Mouse (Mus musculus): Measurements from ENCODE around the gene Prss42. TPM values are rescaled to one million over a fixed set of nuclear protein-coding genes. Genes with fewer than 3 reads are reported as not detected.

The Prss42 gene
- polyA plus RNA-seq (2014; fragmentation: Nextera tagmentation; extraction: Ambion mirVana) = not detected in 2 replicates

DNA sequence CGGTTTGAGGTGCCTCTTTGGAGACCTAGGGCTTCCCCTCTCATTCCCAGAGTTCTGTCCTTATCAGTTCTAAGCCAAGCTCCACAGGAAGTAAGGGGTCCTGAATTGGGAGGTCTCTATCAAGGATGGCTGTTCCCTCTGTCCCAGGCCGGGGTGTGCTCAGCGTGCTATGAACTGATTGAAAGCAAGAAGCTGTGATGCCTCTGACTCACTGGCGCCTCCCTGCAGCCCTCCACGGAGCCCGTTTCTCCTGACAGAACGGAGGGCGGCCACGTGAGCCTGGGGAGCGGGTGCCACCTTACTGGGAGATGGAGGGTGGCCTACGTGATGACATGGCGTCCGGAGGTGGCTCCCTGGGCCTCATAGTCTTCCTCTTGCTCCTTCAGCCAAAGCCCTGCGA is at the start of gene Prss42:
Gene Prss42 (plus strand): TSS at position 301 of the 400 bp plus-strand sequence.
- no peak for DNase-seq (ENCODE audit: low spot score)
- no peak for ATAC-seq
- Histone ChIP-seq H3K4me1 (ENCODE audit: control insufficient read depth, insufficient read depth, low read length) (no peaks in the 10 kb centered on the region), H3K9me3 (replicated peaks; ENCODE audit: control insufficient read depth, low read length) (no peaks in the 10 kb centered on the region), H3K4me3 (ENCODE audit: low read depth, low read length) (no peak within 1 kb of the TSS), H3K27me3 (replicated peaks; ENCODE audit: control insufficient read depth, insufficient read depth, low read length) (no peaks in the 10 kb centered on the region), H3K27ac (ENCODE audit: low read depth, low read length) (no peak within 1 kb of the TSS), H3K4me2 (ENCODE audit: low read length) (no peak within 1 kb of the TSS), H3K36me3 (ENCODE audit: control insufficient read depth, insufficient read depth, low read length) (no peaks in the 10 kb centered on the region), H3K9ac (ENCODE audit: low read length) (no peak within 1 kb of the TSS)
- WGBS = 96% methylated on average over 14 of the region's 14 CpGs

DNA sequence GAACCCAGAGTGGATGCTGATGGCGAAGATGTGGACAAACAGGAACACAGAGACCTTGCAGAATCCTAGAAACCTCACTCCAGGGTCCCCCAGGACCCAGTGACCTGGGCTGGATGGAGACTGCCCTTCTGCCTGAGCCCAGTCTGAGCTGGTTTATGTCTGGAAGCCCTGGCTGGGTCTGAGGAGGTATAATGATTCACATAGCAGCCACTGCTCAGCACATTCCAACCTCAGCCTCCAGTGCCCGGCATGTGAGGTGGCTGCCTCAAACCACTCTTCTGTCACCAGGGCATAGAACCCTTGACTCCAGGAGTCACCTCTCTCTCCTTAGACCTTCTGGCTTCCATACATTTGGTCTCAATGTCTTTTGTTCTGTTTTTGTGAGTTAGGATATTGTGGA is 49.5 kb upstream of the Prss42 start:
- peaks cover 18% of the 10 kb centered on the region; the same call in 1 of the 2 replicates for H3K27me3 ChIP-seq (replicated peaks; ENCODE audit: control insufficient read depth, insufficient read depth, low read length)
- H3K9ac ChIP-seq (ENCODE audit: low read length) = no peak overlapping the region
- H3K4me3 ChIP-seq (ENCODE audit: low read depth, low read length) = no peak overlapping the region
- no peak for ATAC-seq
- H3K9me3 ChIP-seq (replicated peaks; ENCODE audit: control insufficient read depth, low read length) = no peaks in the 10 kb centered on the region
- no peaks in the 10 kb centered on the region for H3K36me3 ChIP-seq (ENCODE audit: control insufficient read depth, insufficient read depth, low read length)
- DNase-seq (ENCODE audit: low spot score) = no peak
- H3K27ac ChIP-seq (ENCODE audit: low read depth, low read length) = no peak overlapping the region
- H3K4me1 ChIP-seq (ENCODE audit: control insufficient read depth, insufficient read depth, low read length) = no peaks in the 10 kb centered on the region
- H3K4me2 ChIP-seq (ENCODE audit: low read length) = no peak overlapping the region
- 75% methylated on average over 2 of the region's 2 CpGs for WGBS

DNA sequence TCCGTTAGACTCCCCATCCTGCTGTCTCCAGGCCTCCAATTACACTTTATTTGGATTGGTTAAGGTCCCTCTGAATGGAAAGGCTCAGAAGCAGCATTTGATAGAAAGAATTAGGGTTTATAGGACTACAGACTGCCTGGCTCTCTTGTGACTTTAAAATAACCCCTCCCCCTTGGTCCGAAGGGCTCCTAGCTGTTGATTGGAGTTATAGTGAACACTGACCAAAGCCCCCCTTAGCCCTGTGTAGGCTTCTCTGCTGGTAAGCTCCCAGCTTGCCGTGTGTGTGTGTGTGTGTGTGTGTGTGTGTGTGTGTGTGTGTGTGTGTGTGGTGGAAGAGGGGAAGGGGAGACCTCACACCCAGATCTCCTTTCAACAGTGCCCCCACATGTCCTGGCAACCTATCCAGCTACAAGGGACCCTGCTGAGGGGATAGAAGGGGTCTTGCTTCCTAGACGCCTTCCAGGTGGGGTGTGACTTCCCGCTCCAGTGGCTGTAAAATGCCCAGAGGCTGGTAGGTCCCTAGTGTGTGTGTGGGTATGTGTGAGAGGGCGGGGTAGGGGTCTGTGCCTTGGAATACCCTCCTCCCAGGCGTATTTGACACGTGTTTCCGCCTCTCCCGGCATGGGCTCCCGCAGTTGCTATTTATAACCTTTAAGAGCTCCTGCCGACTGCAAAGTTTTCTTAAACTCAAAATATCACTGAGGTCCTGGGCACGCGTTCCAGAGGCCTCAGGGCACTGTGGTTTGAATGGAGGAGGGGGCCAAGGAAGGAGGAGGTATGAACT is 47.4 kb upstream of the Prss42 start:
- WGBS = 43% methylated on average over 14 of the region's 14 CpGs
- H3K4me2 ChIP-seq (ENCODE audit: low read length) = no peak overlapping the region
- no peaks in the 10 kb centered on the region for H3K4me1 ChIP-seq (ENCODE audit: control insufficient read depth, insufficient read depth, low read length)
- no peaks in the 10 kb centered on the region for H3K9me3 ChIP-seq (replicated peaks; ENCODE audit: control insufficient read depth, low read length)
- DNase-seq (ENCODE audit: low spot score) (no peak), ATAC-seq (no peak)
- H3K27ac ChIP-seq (ENCODE audit: low read depth, low read length) = no peak overlapping the region
- no peaks in the 10 kb centered on the region for H3K36me3 ChIP-seq (ENCODE audit: control insufficient read depth, insufficient read depth, low read length)
- H3K9ac ChIP-seq (ENCODE audit: low read length) = no peak overlapping the region
- no peaks in the 10 kb centered on the region for H3K27me3 ChIP-seq (replicated peaks; ENCODE audit: control insufficient read depth, insufficient read depth, low read length)
- no peak overlapping the region for H3K4me3 ChIP-seq (ENCODE audit: low read depth, low read length)

DNA sequence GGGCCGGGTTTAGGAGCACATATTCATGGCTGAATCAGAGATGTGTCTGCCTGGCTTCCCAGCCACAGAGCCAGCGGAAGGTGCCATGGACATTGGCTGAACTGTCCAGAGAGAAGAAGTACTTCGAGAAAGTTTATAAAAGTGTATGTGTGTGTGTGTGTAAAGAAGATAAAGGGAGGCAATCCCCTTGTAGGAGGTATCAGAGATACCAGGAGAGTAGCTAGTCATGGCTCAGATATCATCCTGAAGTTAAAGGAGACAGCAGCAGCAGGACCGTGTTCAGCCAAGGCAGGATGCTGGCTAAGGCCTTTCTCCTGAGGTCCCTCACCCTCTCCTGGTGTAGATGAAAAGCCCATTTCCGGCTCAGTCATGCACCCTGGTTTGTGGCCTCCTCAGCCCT is 46.6 kb upstream of the Prss42 start:
- no peak overlapping the region for H3K27ac ChIP-seq (ENCODE audit: low read depth, low read length)
- no peaks in the 10 kb centered on the region for H3K36me3 ChIP-seq (ENCODE audit: control insufficient read depth, insufficient read depth, low read length)
- H3K4me3 ChIP-seq (ENCODE audit: low read depth, low read length) = no peak overlapping the region
- no peak for ATAC-seq
- no peaks in the 10 kb centered on the region for H3K27me3 ChIP-seq (replicated peaks; ENCODE audit: control insufficient read depth, insufficient read depth, low read length)
- H3K9ac ChIP-seq (ENCODE audit: low read length) = no peak overlapping the region
- no peaks in the 10 kb centered on the region for H3K4me1 ChIP-seq (ENCODE audit: control insufficient read depth, insufficient read depth, low read length)
- no peak for DNase-seq (ENCODE audit: low spot score)
- no peak overlapping the region for H3K4me2 ChIP-seq (ENCODE audit: low read length)
- 88% methylated on average over 5 of the region's 5 CpGs for WGBS
- H3K9me3 ChIP-seq (replicated peaks; ENCODE audit: control insufficient read depth, low read length) = no peaks in the 10 kb centered on the region

DNA sequence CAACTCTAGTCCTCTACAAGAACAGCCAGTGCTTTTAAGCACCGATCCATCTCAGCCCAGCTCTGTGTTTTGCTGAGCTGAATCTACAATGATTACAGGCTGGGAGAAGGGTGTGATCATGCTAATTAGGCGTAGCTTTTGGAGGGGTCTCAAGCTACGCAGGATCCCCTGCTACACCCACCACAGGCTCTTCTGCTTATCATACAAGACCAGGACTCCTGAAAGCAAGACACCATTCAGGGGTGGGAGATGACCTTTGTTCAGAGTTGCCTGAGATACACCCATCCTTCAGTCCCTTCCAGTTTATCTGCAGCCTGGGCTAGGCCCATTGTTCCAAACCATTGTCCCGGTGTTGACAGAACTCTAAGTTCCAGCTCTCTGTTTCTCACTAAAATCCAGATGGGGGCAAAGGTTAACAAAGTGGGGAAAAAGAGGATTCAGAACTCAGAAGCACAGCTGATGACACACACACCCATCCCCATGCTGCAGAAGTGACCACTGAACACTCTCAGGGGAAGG is 45.0 kb upstream of the Prss42 start:
- no peak overlapping the region for H3K27ac ChIP-seq (ENCODE audit: low read depth, low read length)
- DNase-seq (ENCODE audit: low spot score) = no peak
- no peaks in the 10 kb centered on the region for H3K4me1 ChIP-seq (ENCODE audit: control insufficient read depth, insufficient read depth, low read length)
- 75% methylated on average over 4 of the region's 4 CpGs for WGBS
- no peak overlapping the region for H3K4me2 ChIP-seq (ENCODE audit: low read length)
- no peak for ATAC-seq
- H3K9ac ChIP-seq (ENCODE audit: low read length) = no peak overlapping the region
- no peaks in the 10 kb centered on the region for H3K27me3 ChIP-seq (replicated peaks; ENCODE audit: control insufficient read depth, insufficient read depth, low read length)
- no peaks in the 10 kb centered on the region for H3K36me3 ChIP-seq (ENCODE audit: control insufficient read depth, insufficient read depth, low read length)
- H3K4me3 ChIP-seq (ENCODE audit: low read depth, low read length) = no peak overlapping the region
- H3K9me3 ChIP-seq (replicated peaks; ENCODE audit: control insufficient read depth, low read length) = no peaks in the 10 kb centered on the region

DNA sequence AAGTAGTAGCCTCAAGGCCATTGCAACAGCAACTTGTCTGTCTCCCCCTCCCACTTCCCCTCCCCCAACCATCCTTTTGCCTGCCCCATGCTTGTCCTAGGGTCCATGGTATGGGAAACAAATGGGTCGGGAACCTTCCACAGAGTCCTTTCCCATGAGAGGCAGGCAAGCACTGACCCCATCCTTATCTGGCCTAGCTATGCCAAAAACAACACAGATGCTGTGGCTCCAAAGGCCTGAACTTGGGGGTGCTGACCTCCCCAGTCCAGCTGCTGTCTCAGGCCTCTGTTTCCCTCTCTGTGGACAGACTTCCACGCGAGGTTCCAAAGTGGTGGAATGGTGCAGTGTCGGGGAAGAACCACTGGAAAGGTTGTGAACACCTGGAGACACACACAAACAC is 44.2 kb upstream of the Prss42 start:
- WGBS = 78% methylated on average over 4 of the region's 4 CpGs
- no peaks in the 10 kb centered on the region for H3K36me3 ChIP-seq (ENCODE audit: control insufficient read depth, insufficient read depth, low read length)
- DNase-seq (ENCODE audit: low spot score) = no peak
- ATAC-seq = no peak
- no peak overlapping the region for H3K4me3 ChIP-seq (ENCODE audit: low read depth, low read length)
- no peak overlapping the region for H3K27ac ChIP-seq (ENCODE audit: low read depth, low read length)
- H3K9me3 ChIP-seq (replicated peaks; ENCODE audit: control insufficient read depth, low read length) = no peaks in the 10 kb centered on the region
- no peaks in the 10 kb centered on the region for H3K4me1 ChIP-seq (ENCODE audit: control insufficient read depth, insufficient read depth, low read length)
- no peak overlapping the region for H3K9ac ChIP-seq (ENCODE audit: low read length)
- H3K4me2 ChIP-seq (ENCODE audit: low read length) = no peak overlapping the region
- H3K27me3 ChIP-seq (replicated peaks; ENCODE audit: control insufficient read depth, insufficient read depth, low read length) = no peaks in the 10 kb centered on the region

GRCm38 (mm10) chr9:110757816-110758215 is 40.1 kb upstream of the Prss42 start:
- no peak for DNase-seq (ENCODE audit: low spot score)

DNA sequence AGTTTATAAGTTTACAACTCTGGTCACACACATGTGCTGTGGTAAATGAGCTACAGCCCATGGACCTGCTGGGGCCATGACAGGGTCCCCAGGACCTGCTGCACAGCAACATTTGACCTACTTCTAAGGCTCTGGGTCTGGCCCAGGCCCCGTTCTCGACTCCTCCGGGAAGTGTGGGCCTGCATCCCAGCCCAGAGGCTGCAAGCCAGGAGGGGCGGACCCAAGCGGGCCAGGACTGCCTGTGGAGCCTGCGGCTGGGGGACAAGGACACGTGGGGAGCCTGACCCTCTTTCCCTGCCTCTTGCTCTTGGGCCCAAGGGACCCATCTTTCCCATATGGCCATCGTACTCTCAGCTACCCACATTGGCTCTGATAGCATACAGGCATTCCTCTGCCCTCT is 39.4 kb upstream of the Prss42 start:
- no peak for DNase-seq (ENCODE audit: low spot score)
- Histone ChIP-seq H3K27ac (ENCODE audit: low read depth, low read length) (no peak overlapping the region), H3K9ac (ENCODE audit: low read length) (no peak overlapping the region), H3K36me3 (ENCODE audit: control insufficient read depth, insufficient read depth, low read length) (no peaks in the 10 kb centered on the region), H3K4me2 (ENCODE audit: low read length) (no peak overlapping the region), H3K4me1 (ENCODE audit: control insufficient read depth, insufficient read depth, low read length) (no peaks in the 10 kb centered on the region), H3K27me3 (replicated peaks; ENCODE audit: control insufficient read depth, insufficient read depth, low read length) (no peaks in the 10 kb centered on the region), H3K4me3 (ENCODE audit: low read depth, low read length) (no peak overlapping the region), H3K9me3 (replicated peaks; ENCODE audit: control insufficient read depth, low read length) (no peaks in the 10 kb centered on the region)
- ATAC-seq = no peak
- WGBS = 72% methylated on average over 8 of the region's 8 CpGs

More at GRCm38 (mm10) chr9:110757816-110758215, 40.1 kb upstream of the Prss42 start:
- Histone ChIP-seq H3K4me1 (ENCODE audit: control insufficient read depth, insufficient read depth, low read length) (no peaks in the 10 kb centered on the region), H3K9me3 (replicated peaks; ENCODE audit: control insufficient read depth, low read length) (no peaks in the 10 kb centered on the region), H3K27ac (ENCODE audit: low read depth, low read length) (no peak overlapping the region), H3K36me3 (ENCODE audit: control insufficient read depth, insufficient read depth, low read length) (no peaks in the 10 kb centered on the region), H3K9ac (ENCODE audit: low read length) (no peak overlapping the region), H3K4me3 (ENCODE audit: low read depth, low read length) (no peak overlapping the region), H3K4me2 (ENCODE audit: low read length) (no peak overlapping the region), H3K27me3 (replicated peaks; ENCODE audit: control insufficient read depth, insufficient read depth, low read length) (no peaks in the 10 kb centered on the region)
- 87% methylated on average over 5 of the region's 5 CpGs for WGBS
- no peak for ATAC-seq

DNA sequence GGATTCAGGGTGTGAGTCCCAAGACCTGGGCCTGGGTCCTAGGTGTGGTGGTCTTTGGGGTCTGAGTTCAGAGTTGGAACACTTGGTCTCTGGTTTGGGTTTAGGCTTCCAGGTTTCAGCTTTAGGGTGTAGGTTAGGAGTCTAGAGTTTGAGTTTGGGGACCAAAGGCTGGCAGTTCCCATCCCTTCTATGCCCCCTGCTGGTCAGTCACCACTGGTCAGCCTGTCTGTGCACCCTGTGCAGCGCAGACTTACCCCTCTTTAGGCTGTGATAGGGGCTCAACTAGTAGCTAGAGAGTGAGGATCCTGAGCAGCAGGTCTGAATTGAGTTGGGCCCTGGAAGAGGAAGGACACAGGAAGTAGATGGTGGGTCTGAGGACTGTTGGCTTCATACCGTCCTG is 38.7 kb upstream of the Prss42 start:
- H3K4me2 ChIP-seq (ENCODE audit: low read length) = no peak overlapping the region
- H3K9me3 ChIP-seq (replicated peaks; ENCODE audit: control insufficient read depth, low read length) = no peaks in the 10 kb centered on the region
- WGBS = 65% methylated on average over 2 of the region's 2 CpGs
- H3K36me3 ChIP-seq (ENCODE audit: control insufficient read depth, insufficient read depth, low read length) = no peaks in the 10 kb centered on the region
- no peak overlapping the region for H3K27ac ChIP-seq (ENCODE audit: low read depth, low read length)
- no peak overlapping the region for H3K9ac ChIP-seq (ENCODE audit: low read length)
- H3K4me1 ChIP-seq (ENCODE audit: control insufficient read depth, insufficient read depth, low read length) = no peaks in the 10 kb centered on the region
- no peak for DNase-seq (ENCODE audit: low spot score)
- no peak for ATAC-seq
- no peak overlapping the region for H3K4me3 ChIP-seq (ENCODE audit: low read depth, low read length)
- H3K27me3 ChIP-seq (replicated peaks; ENCODE audit: control insufficient read depth, insufficient read depth, low read length) = no peaks in the 10 kb centered on the region

Data from forebrain, embryonic 14.5 days (tissue).